Mouse (Mus musculus): ENCODE results near the gene Gm26566. TPM values are rescaled to one million over a fixed set of nuclear protein-coding genes. Genes with fewer than 3 reads are reported as not detected.

Gm26566 gene
- 0.86 and 1.5 TPM in 2 replicates for polyA plus RNA-seq (2012; rRNA removed)

GRCm38 (mm10) chr4:88721791-88722721, at the start of gene Gm26566, which contains the start of gene Klhl9:
TSS of gene Gm26566 (plus strand) at chr4:88721805.
TSS of gene Klhl9 (minus strand) at chr4:88722465.
- no peaks in the 10 kb centered on the region for H3K27me3 ChIP-seq (ENCODE audit: control insufficient read depth, insufficient read depth, low read length)
- peak; percentile 88 for DNase-seq
- H3K27ac ChIP-seq (ENCODE audit: control insufficient read depth, insufficient read depth, low read length): peak within 1 kb of the TSS; percentile 46
- H3K36me3 ChIP-seq (ENCODE audit: control insufficient read depth, insufficient read depth, low read length): peaks cover 11% of the 10 kb centered on the region
- TF ChIP-seq POLR2A (IDR thresholded peaks at IDR 0.05; ENCODE audit: control insufficient read depth, extremely low read depth, insufficient read depth, low read length, poor library complexity) (peak; percentile 71), CTCF (IDR thresholded peaks at IDR 0.05; ENCODE audit: borderline replicate concordance, control insufficient read depth, extremely low read depth, insufficient read depth, low read length, poor library complexity) (peak; percentile 38; the same call in 1 of the 2 replicates)
- peaks cover 15% of the 10 kb centered on the region for H3K4me1 ChIP-seq (replicated peaks; ENCODE audit: control insufficient read depth, insufficient read depth, low read length)
- under 1% methylated on average over 82 of the region's 82 CpGs for WGBS
- peak within 1 kb of the TSS; percentile 81 for H3K4me3 ChIP-seq (ENCODE audit: control insufficient read depth, insufficient read depth, low read length)

- 43% methylated on average over 1 of the region's 1 CpGs for WGBS
- no peaks in the 10 kb centered on the region for H3K27me3 ChIP-seq (ENCODE audit: control insufficient read depth, insufficient read depth, low read length)
- no peak for TF ChIP-seq CTCF (IDR thresholded peaks at IDR 0.05; ENCODE audit: borderline replicate concordance, control insufficient read depth, extremely low read depth, insufficient read depth, low read length, poor library complexity)
- TF ChIP-seq POLR2A (IDR thresholded peaks at IDR 0.05; ENCODE audit: control insufficient read depth, extremely low read depth, insufficient read depth, low read length, poor library complexity): no peak
- no peaks in the 10 kb centered on the region for H3K36me3 ChIP-seq (ENCODE audit: control insufficient read depth, insufficient read depth, low read length)
- no peaks in the 10 kb centered on the region for H3K4me1 ChIP-seq (replicated peaks; ENCODE audit: control insufficient read depth, insufficient read depth, low read length)
- H3K27ac ChIP-seq (ENCODE audit: control insufficient read depth, insufficient read depth, low read length): no peak within 1 kb of the TSS
- no peak for DNase-seq
- H3K4me3 ChIP-seq (ENCODE audit: control insufficient read depth, insufficient read depth, low read length): no peak within 1 kb of the TSS
These were observed 44.8 kb upstream of the Gm26566 start, which contains the start of gene Ifna16 for GRCm38 (mm10) chr4:88676824-88677223. TSS of gene Ifna16 (minus strand) at chr4:88676924.

GRCm38 (mm10) chr4:88680362-88680761, 41.2 kb upstream of the Gm26566 start:
- Histone ChIP-seq H3K27ac (ENCODE audit: control insufficient read depth, insufficient read depth, low read length) (no peak overlapping the region), H3K36me3 (ENCODE audit: control insufficient read depth, insufficient read depth, low read length) (no peaks in the 10 kb centered on the region), H3K4me3 (ENCODE audit: control insufficient read depth, insufficient read depth, low read length) (no peak overlapping the region), H3K4me1 (replicated peaks; ENCODE audit: control insufficient read depth, insufficient read depth, low read length) (no peaks in the 10 kb centered on the region), H3K27me3 (ENCODE audit: control insufficient read depth, insufficient read depth, low read length) (no peaks in the 10 kb centered on the region)
- 42% methylated on average over 8 of the region's 8 CpGs for WGBS
- TF ChIP-seq POLR2A (IDR thresholded peaks at IDR 0.05; ENCODE audit: control insufficient read depth, extremely low read depth, insufficient read depth, low read length, poor library complexity) (no peak), CTCF (IDR thresholded peaks at IDR 0.05; ENCODE audit: borderline replicate concordance, control insufficient read depth, extremely low read depth, insufficient read depth, low read length, poor library complexity) (no peak)
- DNase-seq: peak; percentile 35

GRCm38 (mm10) chr4:88681353-88681752, 40.3 kb upstream of the Gm26566 start:
- no peak for TF ChIP-seq CTCF (IDR thresholded peaks at IDR 0.05; ENCODE audit: borderline replicate concordance, control insufficient read depth, extremely low read depth, insufficient read depth, low read length, poor library complexity)
- no peak for TF ChIP-seq POLR2A (IDR thresholded peaks at IDR 0.05; ENCODE audit: control insufficient read depth, extremely low read depth, insufficient read depth, low read length, poor library complexity)
- Histone ChIP-seq H3K36me3 (ENCODE audit: control insufficient read depth, insufficient read depth, low read length) (no peaks in the 10 kb centered on the region), H3K4me1 (replicated peaks; ENCODE audit: control insufficient read depth, insufficient read depth, low read length) (no peaks in the 10 kb centered on the region), H3K4me3 (ENCODE audit: control insufficient read depth, insufficient read depth, low read length) (no peak overlapping the region), H3K27me3 (ENCODE audit: control insufficient read depth, insufficient read depth, low read length) (no peaks in the 10 kb centered on the region), H3K27ac (ENCODE audit: control insufficient read depth, insufficient read depth, low read length) (no peak overlapping the region)
- 5% methylated on average over 3 of the region's 3 CpGs for WGBS
- DNase-seq: no peak

- no peak within 1 kb of the TSS for H3K27ac ChIP-seq (ENCODE audit: control insufficient read depth, insufficient read depth, low read length)
- no peaks in the 10 kb centered on the region for H3K27me3 ChIP-seq (ENCODE audit: control insufficient read depth, insufficient read depth, low read length)
- 76% methylated on average over 1 of the region's 1 CpGs for WGBS
- no peaks in the 10 kb centered on the region for H3K4me1 ChIP-seq (replicated peaks; ENCODE audit: control insufficient read depth, insufficient read depth, low read length)
- DNase-seq: no peak
- TF ChIP-seq CTCF (IDR thresholded peaks at IDR 0.05; ENCODE audit: borderline replicate concordance, control insufficient read depth, extremely low read depth, insufficient read depth, low read length, poor library complexity) (no peak), POLR2A (IDR thresholded peaks at IDR 0.05; ENCODE audit: control insufficient read depth, extremely low read depth, insufficient read depth, low read length, poor library complexity) (no peak)
- no peak within 1 kb of the TSS for H3K4me3 ChIP-seq (ENCODE audit: control insufficient read depth, insufficient read depth, low read length)
- H3K36me3 ChIP-seq (ENCODE audit: control insufficient read depth, insufficient read depth, low read length): no peaks in the 10 kb centered on the region
These were observed 37.8 kb upstream of the Gm26566 start, which contains the start of gene Ifna2 for GRCm38 (mm10) chr4:88683812-88684211. TSS of gene Ifna2 (minus strand) at chr4:88683912.

GRCm38 (mm10) chr4:88691259-88691658, 30.3 kb upstream of the Gm26566 start, which contains the start of gene Ifnab:
TSS of gene Ifnab (minus strand) at chr4:88691359.
- Histone ChIP-seq H3K36me3 (ENCODE audit: control insufficient read depth, insufficient read depth, low read length) (no peaks in the 10 kb centered on the region), H3K4me3 (ENCODE audit: control insufficient read depth, insufficient read depth, low read length) (no peak within 1 kb of the TSS), H3K4me1 (replicated peaks; ENCODE audit: control insufficient read depth, insufficient read depth, low read length) (0 out of 2 replicates have a peak, but pooled peaks cover 2% of the 10 kb centered on the region), H3K27me3 (ENCODE audit: control insufficient read depth, insufficient read depth, low read length) (no peaks in the 10 kb centered on the region), H3K27ac (ENCODE audit: control insufficient read depth, insufficient read depth, low read length) (no peak within 1 kb of the TSS)
- no peak for DNase-seq
- 82% methylated on average over 2 of the region's 2 CpGs for WGBS
- TF ChIP-seq POLR2A (IDR thresholded peaks at IDR 0.05; ENCODE audit: control insufficient read depth, extremely low read depth, insufficient read depth, low read length, poor library complexity) (no peak), CTCF (IDR thresholded peaks at IDR 0.05; ENCODE audit: borderline replicate concordance, control insufficient read depth, extremely low read depth, insufficient read depth, low read length, poor library complexity) (no peak)

Data from thymus, adult 2 months (tissue).